Mouse (Mus musculus): ENCODE measurements around the gene Ambra1. TPM values are rescaled to one million over a fixed set of nuclear protein-coding genes. Genes with fewer than 3 reads are reported as not detected.

Ambra1 gene
- polyA plus RNA-seq, 1 experiment from 2014 or later, result 22.3 TPM

GRCm38 (mm10) chr2:91903171-91903925 is 173.4 kb downstream of the Ambra1 start:
- Histone ChIP-seq H3K4me2 (no peak overlapping the region), H3K27ac (no peak overlapping the region), H3K4me3 (replicated peaks) (no peak overlapping the region), H3K9me3 (no peaks in the 10 kb centered on the region), H3K9ac (replicated peaks) (no peak overlapping the region), H3K4me1 (replicated peaks) (no peaks in the 10 kb centered on the region), H3K36me3 (peaks cover 54% of the 10 kb centered on the region), H3K27me3 (no peaks in the 10 kb centered on the region)
- WGBS, result 87% methylated on average over 3 of the region's 3 CpGs
- ATAC-seq (ENCODE audit: insufficient number of reproducible peaks, insufficient read depth, low FRiP score, low TSS enrichment, low read depth), result no peak

GRCm38 (mm10) chr2:91904618-91905307 is 174.8 kb downstream of the Ambra1 start:
- Histone ChIP-seq H3K27me3 (no peaks in the 10 kb centered on the region), H3K9me3 (no peaks in the 10 kb centered on the region), H3K36me3 (peaks cover 64% of the 10 kb centered on the region), H3K4me3 (replicated peaks) (no peak overlapping the region), H3K4me1 (replicated peaks) (no peaks in the 10 kb centered on the region), H3K9ac (replicated peaks) (no peak overlapping the region), H3K4me2 (no peak overlapping the region), H3K27ac (no peak overlapping the region)
- WGBS, result 78% methylated on average over 5 of the region's 5 CpGs
- ATAC-seq (ENCODE audit: insufficient number of reproducible peaks, insufficient read depth, low FRiP score, low TSS enrichment, low read depth), result no peak

- no peak overlapping the region for H3K4me2 ChIP-seq
- no peak for ATAC-seq (ENCODE audit: insufficient number of reproducible peaks, insufficient read depth, low FRiP score, low TSS enrichment, low read depth)
- H3K9me3 ChIP-seq, result no peaks in the 10 kb centered on the region
- H3K9ac ChIP-seq (replicated peaks), result no peak overlapping the region
- H3K4me3 ChIP-seq (replicated peaks), result no peak overlapping the region
- H3K4me1 ChIP-seq (replicated peaks), result no peaks in the 10 kb centered on the region
- H3K27me3 ChIP-seq, result no peaks in the 10 kb centered on the region
- H3K27ac ChIP-seq, result no peak overlapping the region
- WGBS, result 95% methylated on average over 2 of the region's 2 CpGs
- peaks cover 69% of the 10 kb centered on the region for H3K36me3 ChIP-seq
These were observed 176.2 kb downstream of the Ambra1 start for GRCm38 (mm10) chr2:91906141-91906540.

GRCm38 (mm10) chr2:91912616-91913015 is 182.7 kb downstream of the Ambra1 start:
- no peak overlapping the region for H3K4me3 ChIP-seq (replicated peaks)
- no peaks in the 10 kb centered on the region for H3K4me1 ChIP-seq (replicated peaks)
- no peak overlapping the region for H3K27ac ChIP-seq
- 69% methylated on average over 3 of the region's 3 CpGs for WGBS
- H3K36me3 ChIP-seq, result peaks cover 96% of the 10 kb centered on the region
- no peaks in the 10 kb centered on the region for H3K27me3 ChIP-seq
- no peak overlapping the region for H3K9ac ChIP-seq (replicated peaks)
- no peaks in the 10 kb centered on the region for H3K9me3 ChIP-seq
- no peak overlapping the region for H3K4me2 ChIP-seq
- no peak for ATAC-seq (ENCODE audit: insufficient number of reproducible peaks, insufficient read depth, low FRiP score, low TSS enrichment, low read depth)

GRCm38 (mm10) chr2:91913328-91914110 is 183.6 kb downstream of the Ambra1 start:
- WGBS, result 92% methylated on average over 7 of the region's 7 CpGs
- peaks cover 100% of the 10 kb centered on the region for H3K36me3 ChIP-seq
- H3K27ac ChIP-seq, result no peak overlapping the region
- no peaks in the 10 kb centered on the region for H3K9me3 ChIP-seq
- no peak overlapping the region for H3K4me3 ChIP-seq (replicated peaks)
- no peaks in the 10 kb centered on the region for H3K27me3 ChIP-seq
- H3K9ac ChIP-seq (replicated peaks), result no peak overlapping the region
- H3K4me2 ChIP-seq, result no peak overlapping the region
- no peak for ATAC-seq (ENCODE audit: insufficient number of reproducible peaks, insufficient read depth, low FRiP score, low TSS enrichment, low read depth)
- H3K4me1 ChIP-seq (replicated peaks), result no peaks in the 10 kb centered on the region

GRCm38 (mm10) chr2:91916346-91916977 is 186.5 kb downstream of the Ambra1 start:
- Histone ChIP-seq H3K36me3 (peaks cover 81% of the 10 kb centered on the region), H3K4me1 (replicated peaks) (peaks cover 4% of the 10 kb centered on the region; the same call in 1 of the 2 replicates), H3K4me3 (replicated peaks) (no peak overlapping the region), H3K27me3 (peaks cover 19% of the 10 kb centered on the region), H3K9ac (replicated peaks) (no peak overlapping the region), H3K27ac (no peak overlapping the region), H3K9me3 (no peaks in the 10 kb centered on the region), H3K4me2 (no peak overlapping the region)
- WGBS, result 88% methylated on average over 7 of the region's 7 CpGs
- no peak for ATAC-seq (ENCODE audit: insufficient number of reproducible peaks, insufficient read depth, low FRiP score, low TSS enrichment, low read depth)

GRCm38 (mm10) chr2:91917096-91917495 is 187.2 kb downstream of the Ambra1 start:
- WGBS, result 89% methylated on average over 7 of the region's 7 CpGs
- Histone ChIP-seq H3K27me3 (peaks cover 25% of the 10 kb centered on the region), H3K4me2 (no peak overlapping the region), H3K27ac (no peak overlapping the region), H3K36me3 (peaks cover 74% of the 10 kb centered on the region), H3K9ac (replicated peaks) (no peak overlapping the region), H3K4me3 (replicated peaks) (no peak overlapping the region), H3K9me3 (no peaks in the 10 kb centered on the region), H3K4me1 (replicated peaks) (peaks cover 11% of the 10 kb centered on the region)
- ATAC-seq (ENCODE audit: insufficient number of reproducible peaks, insufficient read depth, low FRiP score, low TSS enrichment, low read depth), result no peak

GRCm38 (mm10) chr2:91920130-91920529 is 190.2 kb downstream of the Ambra1 start:
- H3K4me2 ChIP-seq, result no peak overlapping the region
- WGBS, result 69% methylated on average over 4 of the region's 4 CpGs
- H3K27ac ChIP-seq, result no peak overlapping the region
- no peak overlapping the region for H3K4me3 ChIP-seq (replicated peaks)
- H3K4me1 ChIP-seq (replicated peaks), result peaks cover 29% of the 10 kb centered on the region
- peaks cover 44% of the 10 kb centered on the region for H3K36me3 ChIP-seq
- H3K9ac ChIP-seq (replicated peaks), result no peak overlapping the region
- no peak for ATAC-seq (ENCODE audit: insufficient number of reproducible peaks, insufficient read depth, low FRiP score, low TSS enrichment, low read depth)
- H3K9me3 ChIP-seq, result no peaks in the 10 kb centered on the region
- H3K27me3 ChIP-seq, result peaks cover 56% of the 10 kb centered on the region

GRCm38 (mm10) chr2:91921181-91921789 is 191.4 kb downstream of the Ambra1 start:
- Histone ChIP-seq H3K4me2 (peak overlapping the region; percentile 93), H3K27ac (no peak overlapping the region), H3K9ac (replicated peaks) (no peak overlapping the region), H3K27me3 (peaks cover 62% of the 10 kb centered on the region), H3K36me3 (peaks cover 32% of the 10 kb centered on the region), H3K4me1 (replicated peaks) (peaks cover 29% of the 10 kb centered on the region), H3K9me3 (no peaks in the 10 kb centered on the region), H3K4me3 (replicated peaks) (peak overlapping the region; percentile 60)
- 4% methylated on average over 31 of the region's 31 CpGs for WGBS
- no peak for ATAC-seq (ENCODE audit: insufficient number of reproducible peaks, insufficient read depth, low FRiP score, low TSS enrichment, low read depth)

- peak; percentile 27; the same call in 1 of the 2 replicates for ATAC-seq (ENCODE audit: insufficient number of reproducible peaks, insufficient read depth, low FRiP score, low TSS enrichment, low read depth)
- peak overlapping the region; percentile 93 for H3K4me2 ChIP-seq
- WGBS, result under 1% methylated on average over 64 of the region's 64 CpGs
- peak overlapping the region; percentile 60 for H3K4me3 ChIP-seq (replicated peaks)
- peaks cover 25% of the 10 kb centered on the region for H3K36me3 ChIP-seq
- peak overlapping the region; percentile 42; the same call in 1 of the 2 replicates for H3K9ac ChIP-seq (replicated peaks)
- H3K9me3 ChIP-seq, result no peaks in the 10 kb centered on the region
- peaks cover 62% of the 10 kb centered on the region for H3K27me3 ChIP-seq
- peaks cover 29% of the 10 kb centered on the region for H3K4me1 ChIP-seq (replicated peaks)
- H3K27ac ChIP-seq, result no peak overlapping the region
These were observed 192.0 kb downstream of the Ambra1 start for GRCm38 (mm10) chr2:91921790-91922570.
